Mouse (Mus musculus): ENCODE data around the gene Dgat2. TPM values are rescaled to one million over a fixed set of nuclear protein-coding genes. Genes with fewer than 3 reads are reported as not detected.

Gene Dgat2
- polyA plus RNA-seq, 1 experiment, result 76.7 TPM

- H3K4me3 ChIP-seq (ENCODE audit: insufficient read depth, low read length), result no peak overlapping the region
- H3K4me1 ChIP-seq (ENCODE audit: control insufficient read depth, insufficient read depth, low read length), result peaks cover 4% of the 10 kb centered on the region; the same call in 1 of the 2 replicates
- H3K27ac ChIP-seq (ENCODE audit: insufficient read depth, low read length), result no peak overlapping the region
- TF ChIP-seq POLR2A (IDR thresholded peaks at IDR 0.05; ENCODE audit: extremely low read depth, insufficient read depth, low read length) (no peak), CTCF (IDR thresholded peaks at IDR 0.05; ENCODE audit: extremely low read depth, insufficient read depth, low read length) (no peak)
These were observed 33.5 kb downstream of the Dgat2 start for GRCm38 (mm10) chr7:99149017-99149416.

- TF ChIP-seq CTCF (IDR thresholded peaks at IDR 0.05; ENCODE audit: extremely low read depth, insufficient read depth, low read length) (no peak), POLR2A (IDR thresholded peaks at IDR 0.05; ENCODE audit: extremely low read depth, insufficient read depth, low read length) (no peak)
- peaks cover 4% of the 10 kb centered on the region; the same call in 1 of the 2 replicates for H3K4me1 ChIP-seq (ENCODE audit: control insufficient read depth, insufficient read depth, low read length)
- H3K27ac ChIP-seq (ENCODE audit: insufficient read depth, low read length), result no peak overlapping the region
- no peak overlapping the region for H3K4me3 ChIP-seq (ENCODE audit: insufficient read depth, low read length)
These were observed 35.0 kb downstream of the Dgat2 start for GRCm38 (mm10) chr7:99147494-99147893.

GRCm38 (mm10) chr7:99146906-99147305, 35.6 kb downstream of the Dgat2 start:
- no peak for TF ChIP-seq POLR2A (IDR thresholded peaks at IDR 0.05; ENCODE audit: extremely low read depth, insufficient read depth, low read length)
- TF ChIP-seq CTCF (IDR thresholded peaks at IDR 0.05; ENCODE audit: extremely low read depth, insufficient read depth, low read length), result no peak
- Histone ChIP-seq H3K4me1 (ENCODE audit: control insufficient read depth, insufficient read depth, low read length) (peaks cover 4% of the 10 kb centered on the region; the same call in 1 of the 2 replicates), H3K27ac (ENCODE audit: insufficient read depth, low read length) (no peak overlapping the region), H3K4me3 (ENCODE audit: insufficient read depth, low read length) (no peak overlapping the region)

- H3K27ac ChIP-seq (ENCODE audit: insufficient read depth, low read length), result no peak overlapping the region
- no peak overlapping the region for H3K4me3 ChIP-seq (ENCODE audit: insufficient read depth, low read length)
- peaks cover 4% of the 10 kb centered on the region; the same call in 1 of the 2 replicates for H3K4me1 ChIP-seq (ENCODE audit: control insufficient read depth, insufficient read depth, low read length)
- TF ChIP-seq CTCF (IDR thresholded peaks at IDR 0.05; ENCODE audit: extremely low read depth, insufficient read depth, low read length), result no peak
- no peak for TF ChIP-seq POLR2A (IDR thresholded peaks at IDR 0.05; ENCODE audit: extremely low read depth, insufficient read depth, low read length)
These were observed 36.5 kb downstream of the Dgat2 start for GRCm38 (mm10) chr7:99146011-99146410.

GRCm38 (mm10) chr7:99144616-99145015, 37.9 kb downstream of the Dgat2 start:
- TF ChIP-seq CTCF (IDR thresholded peaks at IDR 0.05; ENCODE audit: extremely low read depth, insufficient read depth, low read length) (no peak), POLR2A (IDR thresholded peaks at IDR 0.05; ENCODE audit: extremely low read depth, insufficient read depth, low read length) (no peak)
- H3K4me1 ChIP-seq (ENCODE audit: control insufficient read depth, insufficient read depth, low read length), result peaks cover 4% of the 10 kb centered on the region; the same call in 1 of the 2 replicates
- no peak overlapping the region for H3K27ac ChIP-seq (ENCODE audit: insufficient read depth, low read length)
- H3K4me3 ChIP-seq (ENCODE audit: insufficient read depth, low read length), result no peak overlapping the region

- H3K4me1 ChIP-seq (ENCODE audit: control insufficient read depth, insufficient read depth, low read length), result peaks cover 5% of the 10 kb centered on the region; the same call in 1 of the 2 replicates
- no peak overlapping the region for H3K27ac ChIP-seq (ENCODE audit: insufficient read depth, low read length)
- no peak overlapping the region for H3K4me3 ChIP-seq (ENCODE audit: insufficient read depth, low read length)
- no peak for TF ChIP-seq POLR2A (IDR thresholded peaks at IDR 0.05; ENCODE audit: extremely low read depth, insufficient read depth, low read length)
- no peak for TF ChIP-seq CTCF (IDR thresholded peaks at IDR 0.05; ENCODE audit: extremely low read depth, insufficient read depth, low read length)
These were observed 39.3 kb downstream of the Dgat2 start for GRCm38 (mm10) chr7:99143244-99143643.

GRCm38 (mm10) chr7:99141919-99142606, 40.5 kb downstream of the Dgat2 start:
- H3K4me1 ChIP-seq (ENCODE audit: control insufficient read depth, insufficient read depth, low read length), result peaks cover 5% of the 10 kb centered on the region; the same call in 1 of the 2 replicates
- TF ChIP-seq CTCF (IDR thresholded peaks at IDR 0.05; ENCODE audit: extremely low read depth, insufficient read depth, low read length), result no peak
- no peak for TF ChIP-seq POLR2A (IDR thresholded peaks at IDR 0.05; ENCODE audit: extremely low read depth, insufficient read depth, low read length)
- 0 out of 2 replicates have a peak overlapping the region, but pooled peaks have one; percentile 5 for H3K27ac ChIP-seq (ENCODE audit: insufficient read depth, low read length)
- H3K4me3 ChIP-seq (ENCODE audit: insufficient read depth, low read length), result peak overlapping the region; percentile 37

- TF ChIP-seq POLR2A (IDR thresholded peaks at IDR 0.05; ENCODE audit: extremely low read depth, insufficient read depth, low read length) (peak; percentile 89), CTCF (IDR thresholded peaks at IDR 0.05; ENCODE audit: extremely low read depth, insufficient read depth, low read length) (no peak)
These were observed 41.3 kb downstream of the Dgat2 start, which contains the start of gene Uvrag for GRCm38 (mm10) chr7:99140984-99141918. Gene Uvrag, minus strand, starts transcription at chr7:99141141.

GRCm38 (mm10) chr7:99140511-99140910, 42.0 kb downstream of the Dgat2 start:
- Histone ChIP-seq H3K4me3 (ENCODE audit: insufficient read depth, low read length) (peak overlapping the region; percentile 81), H3K27ac (ENCODE audit: insufficient read depth, low read length) (peak overlapping the region; percentile 68), H3K4me1 (ENCODE audit: control insufficient read depth, insufficient read depth, low read length) (peaks cover 3% of the 10 kb centered on the region; the same call in 1 of the 2 replicates)
- TF ChIP-seq POLR2A (IDR thresholded peaks at IDR 0.05; ENCODE audit: extremely low read depth, insufficient read depth, low read length), result no peak
- no peak for TF ChIP-seq CTCF (IDR thresholded peaks at IDR 0.05; ENCODE audit: extremely low read depth, insufficient read depth, low read length)

More at GRCm38 (mm10) chr7:99140984-99141918, 41.3 kb downstream of the Dgat2 start, which contains the start of gene Uvrag:
- H3K4me3 ChIP-seq (ENCODE audit: insufficient read depth, low read length), result peak within 1 kb of the TSS; percentile 81
- H3K27ac ChIP-seq (ENCODE audit: insufficient read depth, low read length), result peak within 1 kb of the TSS; percentile 68
- H3K4me1 ChIP-seq (ENCODE audit: control insufficient read depth, insufficient read depth, low read length), result peaks cover 5% of the 10 kb centered on the region; the same call in 1 of the 2 replicates
